Mouse (Mus musculus) large intestine, adult 2 months (tissue): ENCODE results near the gene Zfp995. TPM values are rescaled to one million over a fixed set of nuclear protein-coding genes. Genes with fewer than 3 reads are reported as not detected.
"Not testable (repeated sequence)": the region's sequence is repeated elsewhere in the genome, so short reads cannot be mapped to it uniquely, and the experiment has no call there.

Experiments used
- DNase-seq: peaks from one replicate; pipeline ENCODE4 v3.0.0-alpha.2; 2012; ENCODE audit warnings: low read depth, low spot score
- WGBS: fragments of 180-500 bp; shearing (Covaris S2); methylation state at CpG from one replicate; pipeline ENCODE4 v1.1.7; 2018; 5-methylcytosine and 5-hydroxymethylcytosine counted together
- polyA plus RNA-seq: library from polyadenylated mRNA; depleted of rRNA; stranded (reverse); fragments of >200 nt; gene quantifications from 2 replicates; pipeline ENCODE4 v1.2.3, GENCODE M21; 2012; rRNA removed

Gene Zfp995
- polyA plus RNA-seq, result 1.0 and 1.3 TPM in 2 replicates

- DNase-seq, result peak; percentile 66
- under 1% methylated on average over 24 of the region's 24 CpGs for WGBS
These were observed at the start of gene Zfp995 for GRCm38 (mm10) chr17:21909456-21910052. Gene Zfp995, minus strand, starts transcription at chr17:21909926.

DNA sequence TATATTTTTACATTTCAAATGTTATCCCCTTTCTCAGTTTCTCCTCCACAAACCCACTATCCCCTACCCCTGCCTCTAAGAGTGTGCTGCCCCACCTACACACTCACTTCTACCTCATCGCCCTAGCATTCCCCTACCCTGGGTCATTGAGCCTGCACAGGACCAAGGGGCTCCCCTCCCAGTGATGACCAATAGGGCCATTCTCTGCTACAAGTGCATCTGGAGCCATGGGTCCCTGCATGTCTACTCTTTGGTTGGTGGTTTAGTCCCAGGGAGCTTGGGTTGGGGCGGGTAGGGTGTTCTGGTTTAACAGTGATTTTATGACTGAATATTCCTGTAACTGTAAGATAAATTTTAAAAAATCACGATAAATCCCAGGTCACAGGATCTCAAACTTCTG, 687 bp downstream of the Zfp995 start:
- no peak for DNase-seq
- WGBS, result 3% methylated on average over 3 of the region's 3 CpGs

DNA sequence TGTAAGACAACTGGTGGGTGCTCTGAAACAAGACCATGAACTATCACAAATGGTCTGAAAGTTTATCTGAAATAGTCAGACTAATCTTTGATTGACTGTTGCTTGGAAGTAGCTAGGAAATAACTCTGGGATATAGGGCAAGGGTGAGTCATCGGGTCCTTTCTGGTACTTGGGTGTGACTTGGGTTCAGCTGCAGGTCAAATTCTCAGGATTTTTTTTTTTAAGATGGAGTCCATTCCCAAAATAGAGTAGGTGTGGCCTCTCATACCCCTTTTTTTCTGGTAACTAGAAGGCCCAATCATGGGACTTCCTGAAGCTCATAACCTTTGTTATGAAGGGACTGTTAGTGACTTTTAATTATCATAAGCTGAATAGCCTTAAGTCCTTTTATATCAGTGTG, 38.5 kb downstream of the Zfp995 start:
- 49% methylated on average over 1 of the region's 1 CpGs for WGBS
- no peak for DNase-seq

GRCm38 (mm10) chr17:21846322-21846582, 63.5 kb downstream of the Zfp995 start:
- DNase-seq, result not testable (repeated sequence)
- WGBS, result 89% methylated on average over 8 of the region's 8 CpGs

GRCm38 (mm10) chr17:21845545-21846321, 64.0 kb downstream of the Zfp995 start, which contains the start of gene Zfp820:
Gene Zfp820, minus strand, starts transcription at chr17:21845772.
- WGBS, result 3% methylated on average over 22 of the region's 22 CpGs
- peak; percentile 62 for DNase-seq

DNA sequence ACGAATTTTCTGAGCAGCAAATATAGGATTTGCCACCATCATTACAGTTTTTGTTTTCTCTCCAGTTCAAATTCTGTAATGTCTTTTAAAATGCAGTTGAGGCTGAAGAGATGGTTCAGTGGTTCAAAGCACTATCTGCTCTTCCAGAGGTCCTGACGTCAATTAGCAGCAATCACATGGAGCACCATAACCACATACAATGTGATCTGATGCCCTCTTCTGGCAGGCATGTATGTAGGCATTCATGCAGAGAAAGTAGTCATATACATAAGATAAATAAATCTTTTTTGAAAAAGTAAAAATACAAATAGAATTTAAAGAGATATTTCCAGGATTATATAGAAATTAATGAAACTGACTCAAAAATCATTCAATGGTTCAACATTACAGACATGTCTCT, 71.2 kb downstream of the Zfp995 start:
- whole genome bisulfite sequencing, result 58% methylated on average over 2 of the region's 2 CpGs
- DNase-seq, result no peak

Other genes starting within 250 kb of the Zfp995 start
- gene Gm10226, start 218.1 kb downstream of the Zfp995 start, polyA plus RNA-seq, result not detected in 2 replicates
- gene Zfp760, start 202.2 kb downstream of the Zfp995 start, polyA plus RNA-seq, result 0.87 and 0.97 TPM in 2 replicates
- 0.21 and 0.69 TPM in 2 replicates for gene Zfp229, start 179.1 kb downstream of the Zfp995 start, polyA plus RNA-seq
- 0.10 and 0.30 TPM in 2 replicates for gene Zfp820, start 64.2 kb downstream of the Zfp995 start, polyA plus RNA-seq
- 0.88 and 2.1 TPM in 2 replicates for gene Zfp942, start 52.5 kb upstream of the Zfp995 start, polyA plus RNA-seq
- 1.7 and 4.5 TPM in 2 replicates for gene Zfp943, start 52.6 kb upstream of the Zfp995 start, polyA plus RNA-seq